Mouse (Mus musculus): ENCODE results near the gene Cbl. TPM values are rescaled to one million over a fixed set of nuclear protein-coding genes. Genes with fewer than 3 reads are reported as not detected.
A peak's percentile ranks its signal among the peaks of the same experiment; 100 is the strongest.

Gene Cbl
- polyA plus RNA-seq, 1 experiment from 2014 or later, result 18.1 TPM

GRCm38 (mm10) chr9:44249181-44250146, 15.6 kb upstream of the Cbl start:
- H3K4me3 ChIP-seq (ENCODE audit: low read depth, low read length), result no peak overlapping the region
- 48% methylated on average over 26 of the region's 26 CpGs for WGBS
- H3K9me3 ChIP-seq (ENCODE audit: control insufficient read depth, low read length), result no peaks in the 10 kb centered on the region
- no peak overlapping the region for H3K4me2 ChIP-seq (ENCODE audit: low read length)
- H3K9ac ChIP-seq (ENCODE audit: low read length), result no peak overlapping the region
- peaks cover 4% of the 10 kb centered on the region; the same call in 1 of the 2 replicates for H3K4me1 ChIP-seq (replicated peaks; ENCODE audit: control insufficient read depth, insufficient read depth, low read length)
- DNase-seq (ENCODE audit: low spot score) (peak; percentile 73), ATAC-seq (replicated peaks; ENCODE audit: low FRiP score, low TSS enrichment, low read depth) (peak; percentile 80)
- no peaks in the 10 kb centered on the region for H3K36me3 ChIP-seq (ENCODE audit: control insufficient read depth, insufficient read depth, low read length)
- no peaks in the 10 kb centered on the region for H3K27me3 ChIP-seq (replicated peaks; ENCODE audit: control insufficient read depth, insufficient read depth, low read length)
- no peak overlapping the region for H3K27ac ChIP-seq (ENCODE audit: low read depth)

- Histone ChIP-seq H3K9ac (ENCODE audit: low read length) (no peak overlapping the region), H3K4me1 (replicated peaks; ENCODE audit: control insufficient read depth, insufficient read depth, low read length) (no peaks in the 10 kb centered on the region; the same call in 1 of the 2 replicates), H3K36me3 (ENCODE audit: control insufficient read depth, insufficient read depth, low read length) (no peaks in the 10 kb centered on the region), H3K9me3 (ENCODE audit: control insufficient read depth, low read length) (no peaks in the 10 kb centered on the region), H3K4me2 (ENCODE audit: low read length) (no peak overlapping the region), H3K27ac (ENCODE audit: low read depth) (no peak overlapping the region), H3K27me3 (replicated peaks; ENCODE audit: control insufficient read depth, insufficient read depth, low read length) (no peaks in the 10 kb centered on the region), H3K4me3 (ENCODE audit: low read depth, low read length) (no peak overlapping the region)
- WGBS, result 71% methylated on average over 6 of the region's 6 CpGs
- DNase-seq (ENCODE audit: low spot score), result no peak
- no peak for ATAC-seq (replicated peaks; ENCODE audit: low FRiP score, low TSS enrichment, low read depth)
These were observed 14.1 kb upstream of the Cbl start for GRCm38 (mm10) chr9:44247907-44248306.

- Histone ChIP-seq H3K4me2 (ENCODE audit: low read length) (no peak overlapping the region), H3K9ac (ENCODE audit: low read length) (no peak overlapping the region), H3K36me3 (ENCODE audit: control insufficient read depth, insufficient read depth, low read length) (no peaks in the 10 kb centered on the region), H3K27ac (ENCODE audit: low read depth) (no peak overlapping the region), H3K4me1 (replicated peaks; ENCODE audit: control insufficient read depth, insufficient read depth, low read length) (0 out of 2 replicates have a peak, but pooled peaks cover 3% of the 10 kb centered on the region), H3K4me3 (ENCODE audit: low read depth, low read length) (no peak overlapping the region), H3K27me3 (replicated peaks; ENCODE audit: control insufficient read depth, insufficient read depth, low read length) (no peaks in the 10 kb centered on the region), H3K9me3 (ENCODE audit: control insufficient read depth, low read length) (no peaks in the 10 kb centered on the region)
- no peak for DNase-seq (ENCODE audit: low spot score)
- 58% methylated on average over 2 of the region's 2 CpGs for WGBS
- ATAC-seq (replicated peaks; ENCODE audit: low FRiP score, low TSS enrichment, low read depth), result no peak
These were observed 9.8 kb upstream of the Cbl start for GRCm38 (mm10) chr9:44243621-44244020.

- no peak overlapping the region for H3K27ac ChIP-seq (ENCODE audit: low read depth)
- no peaks in the 10 kb centered on the region for H3K36me3 ChIP-seq (ENCODE audit: control insufficient read depth, insufficient read depth, low read length)
- WGBS, result 74% methylated on average over 9 of the region's 9 CpGs
- no peak overlapping the region for H3K4me2 ChIP-seq (ENCODE audit: low read length)
- no peaks in the 10 kb centered on the region for H3K9me3 ChIP-seq (ENCODE audit: control insufficient read depth, low read length)
- no peak overlapping the region for H3K9ac ChIP-seq (ENCODE audit: low read length)
- DNase-seq (ENCODE audit: low spot score) (no peak), ATAC-seq (replicated peaks; ENCODE audit: low FRiP score, low TSS enrichment, low read depth) (no peak)
- 0 out of 2 replicates have a peak, but pooled peaks cover 3% of the 10 kb centered on the region for H3K4me1 ChIP-seq (replicated peaks; ENCODE audit: control insufficient read depth, insufficient read depth, low read length)
- H3K27me3 ChIP-seq (replicated peaks; ENCODE audit: control insufficient read depth, insufficient read depth, low read length), result no peaks in the 10 kb centered on the region
- H3K4me3 ChIP-seq (ENCODE audit: low read depth, low read length), result no peak overlapping the region
These were observed 7.6 kb upstream of the Cbl start for GRCm38 (mm10) chr9:44241418-44241817.

- no peak overlapping the region for H3K9ac ChIP-seq (ENCODE audit: low read length)
- H3K27ac ChIP-seq (ENCODE audit: low read depth), result no peak overlapping the region
- no peaks in the 10 kb centered on the region for H3K27me3 ChIP-seq (replicated peaks; ENCODE audit: control insufficient read depth, insufficient read depth, low read length)
- H3K9me3 ChIP-seq (ENCODE audit: control insufficient read depth, low read length), result no peaks in the 10 kb centered on the region
- H3K4me3 ChIP-seq (ENCODE audit: low read depth, low read length), result no peak overlapping the region
- DNase-seq (ENCODE audit: low spot score) (no peak), ATAC-seq (replicated peaks; ENCODE audit: low FRiP score, low TSS enrichment, low read depth) (no peak)
- 57% methylated on average over 5 of the region's 5 CpGs for WGBS
- no peak overlapping the region for H3K4me2 ChIP-seq (ENCODE audit: low read length)
- 0 out of 2 replicates have a peak, but pooled peaks cover 3% of the 10 kb centered on the region for H3K4me1 ChIP-seq (replicated peaks; ENCODE audit: control insufficient read depth, insufficient read depth, low read length)
- no peaks in the 10 kb centered on the region for H3K36me3 ChIP-seq (ENCODE audit: control insufficient read depth, insufficient read depth, low read length)
These were observed 7.1 kb upstream of the Cbl start for GRCm38 (mm10) chr9:44240911-44241310.

- no peak for DNase-seq (ENCODE audit: low spot score)
- Histone ChIP-seq H3K4me3 (ENCODE audit: low read depth, low read length) (no peak within 1 kb of the TSS), H3K9ac (ENCODE audit: low read length) (no peak within 1 kb of the TSS), H3K27me3 (replicated peaks; ENCODE audit: control insufficient read depth, insufficient read depth, low read length) (no peaks in the 10 kb centered on the region), H3K27ac (ENCODE audit: low read depth) (no peak within 1 kb of the TSS), H3K4me1 (replicated peaks; ENCODE audit: control insufficient read depth, insufficient read depth, low read length) (0 out of 2 replicates have a peak, but pooled peaks cover 3% of the 10 kb centered on the region), H3K9me3 (ENCODE audit: control insufficient read depth, low read length) (no peaks in the 10 kb centered on the region), H3K36me3 (ENCODE audit: control insufficient read depth, insufficient read depth, low read length) (no peaks in the 10 kb centered on the region), H3K4me2 (ENCODE audit: low read length) (no peak within 1 kb of the TSS)
- 43% methylated on average over 2 of the region's 2 CpGs for WGBS
- ATAC-seq (replicated peaks; ENCODE audit: low FRiP score, low TSS enrichment, low read depth), result no peak
These were observed 6.5 kb upstream of the Cbl start, which contains the start of gene Ccdc153 for GRCm38 (mm10) chr9:44240399-44240798. Gene Ccdc153 (plus strand): TSS chr9:44240676.

- Histone ChIP-seq H3K9me3 (ENCODE audit: control insufficient read depth, low read length) (no peaks in the 10 kb centered on the region), H3K27me3 (replicated peaks; ENCODE audit: control insufficient read depth, insufficient read depth, low read length) (no peaks in the 10 kb centered on the region), H3K36me3 (ENCODE audit: control insufficient read depth, insufficient read depth, low read length) (no peaks in the 10 kb centered on the region), H3K4me2 (ENCODE audit: low read length) (no peak overlapping the region), H3K4me3 (ENCODE audit: low read depth, low read length) (no peak overlapping the region), H3K27ac (ENCODE audit: low read depth) (no peak overlapping the region), H3K9ac (ENCODE audit: low read length) (no peak overlapping the region), H3K4me1 (replicated peaks; ENCODE audit: control insufficient read depth, insufficient read depth, low read length) (0 out of 2 replicates have a peak, but pooled peaks cover 3% of the 10 kb centered on the region)
- ATAC-seq (replicated peaks; ENCODE audit: low FRiP score, low TSS enrichment, low read depth), result 0 out of 2 replicates have a peak, but pooled peaks have one; percentile 20
- WGBS, result 11% methylated on average over 5 of the region's 5 CpGs
- peak; percentile 80 for DNase-seq (ENCODE audit: low spot score)
These were observed 5.6 kb upstream of the Cbl start for GRCm38 (mm10) chr9:44239447-44239846.

- DNase-seq (ENCODE audit: low spot score), result no peak
- Histone ChIP-seq H3K27me3 (replicated peaks; ENCODE audit: control insufficient read depth, insufficient read depth, low read length) (no peaks in the 10 kb centered on the region), H3K4me3 (ENCODE audit: low read depth, low read length) (no peak overlapping the region), H3K9ac (ENCODE audit: low read length) (no peak overlapping the region), H3K27ac (ENCODE audit: low read depth) (no peak overlapping the region), H3K4me1 (replicated peaks; ENCODE audit: control insufficient read depth, insufficient read depth, low read length) (0 out of 2 replicates have a peak, but pooled peaks cover 3% of the 10 kb centered on the region), H3K9me3 (ENCODE audit: control insufficient read depth, low read length) (no peaks in the 10 kb centered on the region), H3K36me3 (ENCODE audit: control insufficient read depth, insufficient read depth, low read length) (no peaks in the 10 kb centered on the region), H3K4me2 (ENCODE audit: low read length) (no peak overlapping the region)
- no peak for ATAC-seq (replicated peaks; ENCODE audit: low FRiP score, low TSS enrichment, low read depth)
- 77% methylated on average over 17 of the region's 17 CpGs for WGBS
These were observed 4.8 kb upstream of the Cbl start for GRCm38 (mm10) chr9:44238501-44239190.

Data from intestine, embryonic 14.5 days (tissue).